Mouse (Mus musculus) ES-Bruce4 (cell line): Measurements from ENCODE around the gene Rgs10. TPM values are rescaled to one million over a fixed set of nuclear protein-coding genes. Genes with fewer than 3 reads are reported as not detected.

Experiments used
- H3K27ac ChIP-seq: 2 replicates; pipeline ENCODE4 v1.5.1; 2012; ENCODE audit warnings: low read length, inconsistent platforms; ENCODE audit not compliant: insufficient read depth
- H3K27me3 ChIP-seq: 2 replicates; pipeline ENCODE4 v1.6.1; 2012; ENCODE audit warnings: mild to moderate bottlenecking, low read length, inconsistent platforms; ENCODE audit not compliant: control insufficient read depth, poor library complexity, insufficient read depth, severe bottlenecking
- H3K36me3 ChIP-seq: 2 replicates; pipeline ENCODE4 v1.6.1; 2012; ENCODE audit warnings: inconsistent platforms, mild to moderate bottlenecking, low read length, moderate library complexity; ENCODE audit not compliant: control insufficient read depth, poor library complexity, insufficient read depth, severe bottlenecking
- H3K4me1 ChIP-seq: one replicate; pipeline ENCODE4 v1.8.1; 2011; ENCODE audit warnings: low read length; ENCODE audit not compliant: control insufficient read depth, insufficient read depth
- H3K4me3 ChIP-seq: 2 replicates; pipeline ENCODE4 v1.5.1; 2011; ENCODE audit warnings: low read depth, mild to moderate bottlenecking, low read length
- H3K9ac ChIP-seq: 2 replicates; pipeline ENCODE4 v1.6.1; 2012; ENCODE audit warnings: low read depth, mild to moderate bottlenecking, inconsistent platforms; ENCODE audit not compliant: poor library complexity, severe bottlenecking
- H3K9me3 ChIP-seq: replicated peaks from 2 replicates; pipeline ENCODE4 v1.6.1; 2012; ENCODE audit warnings: mild to moderate bottlenecking, low read length, inconsistent platforms; ENCODE audit not compliant: control insufficient read depth, poor library complexity, insufficient read depth, severe bottlenecking
- CTCF ChIP-seq: IDR thresholded peaks from one replicate; pipeline ENCODE4 v1.8.1; 2011; ENCODE audit warnings: low read depth, low read length
- EP300 ChIP-seq: IDR thresholded peaks from 2 replicates; pipeline ENCODE4 v1.6.1; 2011; ENCODE audit warnings: low read depth, low read length; ENCODE audit not compliant: insufficient read depth
- POLR2A ChIP-seq: IDR thresholded peaks from one replicate; pipeline ENCODE4 v1.8.1; 2011; ENCODE audit warnings: low read length; ENCODE audit not compliant: insufficient read depth
- polyA plus RNA-seq: library from polyadenylated mRNA; stranded (reverse); fragments of >200 nt; gene quantifications from 2 replicates; pipeline ENCODE4 v1.2.4, GENCODE M21; 2011; ENCODE audit warnings: low read depth; ENCODE audit not compliant: missing spikeins, insufficient read depth, insufficient read length

Rgs10 gene
- polyA plus RNA-seq, 1 experiment: 6.0 TPM

DNA sequence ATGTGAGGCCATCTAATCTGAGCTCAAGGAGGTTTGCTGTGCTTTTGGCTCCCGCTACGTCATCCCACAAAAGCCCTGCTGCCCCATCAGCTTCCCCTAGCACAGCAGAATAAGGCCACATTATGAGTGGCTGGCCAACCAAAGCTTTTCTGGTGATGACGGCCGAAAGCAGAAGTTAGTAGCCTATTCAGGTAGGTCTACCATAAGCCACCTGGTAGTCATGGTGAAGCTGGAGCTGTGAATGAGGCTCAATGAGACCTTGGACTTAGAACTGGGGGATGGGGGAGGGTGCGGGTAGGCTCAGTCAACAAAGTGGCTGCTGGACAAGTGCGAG is 36.1 kb downstream of the Rgs10 start:
- no peaks in the 10 kb centered on the region for H3K27me3 ChIP-seq
- no peak overlapping the region for H3K9ac ChIP-seq
- no peak for TF ChIP-seq POLR2A
- no peak for TF ChIP-seq EP300
- no peak for TF ChIP-seq CTCF
- H3K36me3 ChIP-seq: no peaks in the 10 kb centered on the region
- H3K9me3 ChIP-seq: no peaks in the 10 kb centered on the region
- no peak overlapping the region for H3K4me3 ChIP-seq
- no peak overlapping the region for H3K27ac ChIP-seq
- no peaks in the 10 kb centered on the region for H3K4me1 ChIP-seq

DNA sequence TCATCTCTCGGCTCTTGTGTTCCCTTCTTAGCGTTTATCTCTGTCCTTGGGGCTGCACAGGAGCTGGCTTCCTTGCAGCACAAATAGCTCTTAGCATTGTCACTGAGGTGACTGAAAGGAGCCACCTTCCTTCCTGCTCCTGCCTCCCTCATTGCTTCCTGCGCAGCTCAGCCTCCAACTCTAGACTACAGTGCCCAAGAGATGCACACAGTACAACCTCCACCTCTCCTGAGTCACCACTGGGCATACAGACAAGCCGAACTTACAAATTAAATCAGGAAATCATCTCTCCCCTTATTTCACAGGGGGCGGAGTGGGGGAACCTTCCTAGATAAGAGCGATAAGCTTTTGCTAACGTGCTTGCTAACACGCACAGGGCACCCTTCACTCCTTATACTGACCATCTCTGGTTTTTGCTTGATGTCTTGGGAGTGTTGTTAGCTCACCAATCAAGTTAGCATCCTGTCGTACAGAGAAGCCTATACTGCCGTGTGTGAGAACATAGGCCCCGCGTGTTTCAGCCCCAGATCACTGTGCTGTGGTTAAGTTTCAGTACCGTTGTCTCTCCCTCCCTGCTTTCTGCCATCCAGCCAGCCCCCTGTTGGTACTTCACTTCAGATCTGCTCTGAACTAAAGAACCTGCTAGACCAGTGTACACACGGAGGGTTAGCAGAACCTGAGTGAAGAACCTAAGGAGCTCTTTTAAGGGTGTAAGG is 36.6 kb downstream of the Rgs10 start:
- TF ChIP-seq EP300 (no peak), POLR2A (no peak), CTCF (no peak)
- H3K27ac ChIP-seq: no peak overlapping the region

DNA sequence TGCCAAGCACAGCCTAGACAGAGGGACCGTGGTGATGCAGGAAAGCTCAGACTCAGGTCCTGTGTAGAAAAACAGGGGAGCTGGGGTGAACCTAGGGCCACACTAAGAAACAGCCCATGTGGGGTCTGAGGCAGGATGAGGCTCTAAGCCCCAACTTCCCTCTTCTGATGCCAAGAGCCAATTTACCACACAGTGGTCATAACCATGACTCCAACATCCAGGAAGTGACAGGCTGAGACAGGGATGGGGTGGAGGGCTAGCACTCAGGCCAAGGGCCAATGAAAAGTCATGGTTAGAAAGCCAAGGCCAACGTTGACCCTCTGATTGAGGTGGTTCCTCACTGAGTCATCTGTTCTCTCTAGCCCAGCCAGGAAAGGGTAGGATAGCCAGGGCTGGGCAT is 37.6 kb downstream of the Rgs10 start:
- TF ChIP-seq CTCF: no peak
- no peak for TF ChIP-seq EP300
- Histone ChIP-seq H3K27me3 (no peaks in the 10 kb centered on the region), H3K27ac (no peak overlapping the region), H3K9me3 (no peaks in the 10 kb centered on the region), H3K36me3 (no peaks in the 10 kb centered on the region), H3K4me3 (no peak overlapping the region), H3K4me1 (no peaks in the 10 kb centered on the region), H3K9ac (no peak overlapping the region)

More for the DNA sequence above, 36.6 kb downstream of the Rgs10 start:
- H3K27me3 ChIP-seq: no peaks in the 10 kb centered on the region
- H3K4me1 ChIP-seq: no peaks in the 10 kb centered on the region
- no peak overlapping the region for H3K9ac ChIP-seq
- no peaks in the 10 kb centered on the region for H3K36me3 ChIP-seq
- no peak overlapping the region for H3K4me3 ChIP-seq
- H3K9me3 ChIP-seq: no peaks in the 10 kb centered on the region

DNA sequence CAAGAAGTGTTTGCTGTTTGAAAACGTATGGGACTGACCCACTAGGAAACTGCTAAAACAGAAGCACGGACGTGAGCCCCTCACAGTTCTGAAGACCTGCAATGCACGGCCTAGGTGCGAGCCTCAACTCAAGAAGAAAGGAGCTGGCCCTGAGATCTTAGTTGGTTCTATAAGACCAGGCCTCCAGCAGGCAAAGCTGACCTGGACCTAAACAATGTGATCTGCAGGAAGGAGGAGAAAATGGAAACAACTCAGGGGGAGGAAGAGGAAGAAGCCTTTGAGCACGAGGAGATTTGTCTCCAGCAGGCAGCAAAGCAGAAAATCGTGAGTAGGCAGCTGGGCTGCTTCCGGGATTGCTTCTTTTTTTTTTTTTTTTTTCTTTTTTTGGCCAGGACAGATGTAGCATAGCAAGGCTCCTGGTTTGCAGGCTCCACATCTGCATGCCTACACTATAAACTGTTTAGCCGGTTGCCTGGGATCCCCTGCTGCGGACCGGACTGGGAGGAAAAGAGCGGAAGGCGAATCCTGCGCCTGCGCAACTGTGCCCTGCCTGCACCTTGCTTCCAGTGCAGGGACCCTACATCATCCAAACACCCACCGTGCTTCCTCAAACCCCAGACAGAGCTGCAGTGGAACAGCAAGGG is 39.3 kb downstream of the Rgs10 start:
- Histone ChIP-seq H3K36me3 (no peaks in the 10 kb centered on the region), H3K4me1 (no peaks in the 10 kb centered on the region), H3K4me3 (no peak overlapping the region), H3K27me3 (no peaks in the 10 kb centered on the region), H3K27ac (no peak overlapping the region), H3K9ac (no peak overlapping the region), H3K9me3 (no peaks in the 10 kb centered on the region)
- TF ChIP-seq EP300 (no peak), POLR2A (no peak), CTCF (no peak)

DNA sequence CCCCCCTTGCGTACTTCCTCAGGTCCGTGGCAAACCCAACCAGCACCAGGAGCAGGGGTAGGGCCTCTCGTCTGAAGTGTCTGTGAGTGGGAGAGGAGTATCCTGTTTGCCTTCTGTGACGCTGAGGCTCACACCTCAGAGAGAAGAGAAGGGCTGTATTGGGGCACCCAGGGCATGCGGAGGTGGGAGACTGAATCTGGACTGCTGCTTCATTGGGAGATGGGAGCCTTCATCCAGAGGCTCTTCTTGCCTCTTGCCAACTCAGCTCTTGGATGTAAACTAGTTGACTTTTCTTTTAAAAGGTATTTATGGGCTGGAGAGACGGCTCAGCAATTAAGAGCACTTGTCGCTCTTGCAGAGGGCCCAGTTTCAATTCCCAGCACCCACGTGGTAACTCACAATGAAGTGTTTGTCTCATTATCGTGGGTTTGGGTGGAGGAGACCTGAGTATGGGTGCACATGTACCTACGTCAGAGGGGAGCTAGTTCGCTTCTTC is 42.3 kb downstream of the Rgs10 start:
- H3K4me3 ChIP-seq: no peak overlapping the region
- H3K9me3 ChIP-seq: no peaks in the 10 kb centered on the region
- no peaks in the 10 kb centered on the region for H3K27me3 ChIP-seq
- H3K36me3 ChIP-seq: no peaks in the 10 kb centered on the region
- TF ChIP-seq POLR2A (no peak), EP300 (no peak), CTCF (no peak)
- no peak overlapping the region for H3K9ac ChIP-seq
- no peaks in the 10 kb centered on the region for H3K4me1 ChIP-seq
- H3K27ac ChIP-seq: no peak overlapping the region

DNA sequence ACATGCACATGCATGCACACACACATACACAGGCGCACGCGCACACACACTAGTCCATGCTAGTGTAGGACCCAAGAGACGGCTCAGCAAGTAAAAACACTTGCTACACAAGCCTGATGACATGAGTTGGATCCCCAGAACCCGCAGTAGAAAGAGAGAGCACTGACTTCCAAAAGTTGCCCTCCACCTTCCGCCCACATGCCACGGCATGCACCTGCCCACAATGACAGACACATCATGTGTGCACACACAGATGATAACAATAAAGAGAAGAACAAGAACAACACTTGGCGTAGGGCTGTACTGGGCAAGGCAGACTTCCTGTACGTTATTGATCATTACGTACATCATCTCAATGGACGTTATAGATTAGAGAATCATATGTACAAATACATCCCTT is 44.4 kb downstream of the Rgs10 start:
- H3K4me3 ChIP-seq: no peak overlapping the region
- TF ChIP-seq POLR2A (no peak), EP300 (no peak), CTCF (no peak)
- no peaks in the 10 kb centered on the region for H3K36me3 ChIP-seq
- no peaks in the 10 kb centered on the region for H3K27me3 ChIP-seq
- no peaks in the 10 kb centered on the region for H3K9me3 ChIP-seq
- no peak overlapping the region for H3K9ac ChIP-seq
- no peak overlapping the region for H3K27ac ChIP-seq
- H3K4me1 ChIP-seq: no peaks in the 10 kb centered on the region
